Mouse (Mus musculus): ENCODE measurements around the gene Ace2.

DNA sequence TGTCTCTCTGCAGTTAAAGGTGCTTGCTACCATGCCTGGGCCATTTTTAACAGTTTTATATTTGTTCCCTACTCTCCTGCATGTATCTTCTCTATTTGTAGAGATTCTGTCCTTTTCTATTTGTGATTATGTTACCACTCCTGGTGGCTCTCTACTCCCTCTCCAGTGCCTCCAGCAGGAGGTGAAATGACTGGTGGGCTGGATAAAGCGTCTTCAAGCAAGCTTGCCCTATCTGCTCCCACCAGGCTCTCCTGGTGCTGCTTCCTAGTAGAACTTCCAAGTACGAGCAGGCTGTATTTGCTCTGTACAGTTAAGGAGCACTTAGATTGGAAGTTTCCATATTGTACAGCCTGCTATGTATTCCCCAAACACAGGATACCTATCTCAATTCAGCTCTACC lies 43.3 kb upstream of the Ace2 start:
- TF ChIP-seq CTCF (IDR thresholded peaks at IDR 0.05; ENCODE audit: control insufficient read depth, insufficient read depth, insufficient replicate concordance, low read depth, low read length) (no peak), POLR2A (IDR thresholded peaks at IDR 0.05; ENCODE audit: control insufficient read depth, low read depth, low read length) (no peak)

Data from testis, adult 2 months (tissue).